Mouse (Mus musculus) skeletal muscle tissue, adult 2 months (tissue): ENCODE measurements around the gene Zbtb8os.

ENCODE experiments used
- DNase-seq: peaks from one replicate; pipeline ENCODE4 v3.0.0-alpha.2; 2012; ENCODE audit warnings: low read depth, low spot score

Gene Zbtb8os

DNA sequence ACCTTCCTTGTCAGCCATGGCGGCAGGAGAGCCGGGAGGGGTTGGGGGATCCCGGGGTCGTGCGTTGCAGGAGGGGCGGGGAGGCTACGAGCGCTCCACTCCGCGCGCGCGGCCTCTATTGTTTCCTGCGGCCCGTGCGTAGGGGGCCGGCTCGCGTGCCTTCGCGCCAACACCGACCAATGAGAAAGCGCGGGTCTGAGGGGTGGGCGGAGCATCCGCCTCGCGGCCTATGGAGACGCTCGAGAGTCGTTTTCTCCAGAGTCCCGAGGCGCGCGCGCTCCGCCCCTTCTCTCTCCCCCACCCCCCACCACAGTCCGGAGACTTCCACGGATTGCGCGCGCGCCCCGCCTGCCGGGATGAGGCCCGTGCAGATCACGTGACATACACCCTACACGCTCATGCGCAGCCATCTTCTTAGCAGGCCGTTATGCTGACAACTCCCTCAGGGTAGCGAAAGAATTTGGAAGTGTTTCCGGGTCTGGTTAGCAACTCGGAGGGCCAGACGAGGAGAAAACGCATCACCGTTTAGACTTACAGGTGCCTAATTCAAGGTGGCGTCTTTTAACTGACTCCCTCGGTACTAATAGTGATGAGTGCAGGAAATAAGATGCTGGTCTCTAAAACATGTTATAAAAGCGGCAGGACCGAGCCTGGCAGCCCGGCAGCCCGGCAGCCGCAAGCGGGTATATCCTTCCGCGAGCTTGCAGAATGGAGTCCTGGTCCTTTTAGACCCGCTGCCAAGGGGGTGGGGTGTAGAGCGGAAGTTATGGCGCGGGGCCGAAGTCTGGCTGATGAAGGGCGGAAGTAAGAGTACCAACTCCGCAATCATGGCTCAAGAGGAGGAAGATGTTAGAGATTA is at the start of gene Zbtb8os, which contains the start of gene Rbbp4:
Gene Zbtb8os, plus strand, starts transcription at position 480 of the 859 bp plus-strand sequence.
Gene Rbbp4, minus strand, starts transcription at position 155 of the 859 bp plus-strand sequence.
- DNase-seq = peak; percentile 98

DNA sequence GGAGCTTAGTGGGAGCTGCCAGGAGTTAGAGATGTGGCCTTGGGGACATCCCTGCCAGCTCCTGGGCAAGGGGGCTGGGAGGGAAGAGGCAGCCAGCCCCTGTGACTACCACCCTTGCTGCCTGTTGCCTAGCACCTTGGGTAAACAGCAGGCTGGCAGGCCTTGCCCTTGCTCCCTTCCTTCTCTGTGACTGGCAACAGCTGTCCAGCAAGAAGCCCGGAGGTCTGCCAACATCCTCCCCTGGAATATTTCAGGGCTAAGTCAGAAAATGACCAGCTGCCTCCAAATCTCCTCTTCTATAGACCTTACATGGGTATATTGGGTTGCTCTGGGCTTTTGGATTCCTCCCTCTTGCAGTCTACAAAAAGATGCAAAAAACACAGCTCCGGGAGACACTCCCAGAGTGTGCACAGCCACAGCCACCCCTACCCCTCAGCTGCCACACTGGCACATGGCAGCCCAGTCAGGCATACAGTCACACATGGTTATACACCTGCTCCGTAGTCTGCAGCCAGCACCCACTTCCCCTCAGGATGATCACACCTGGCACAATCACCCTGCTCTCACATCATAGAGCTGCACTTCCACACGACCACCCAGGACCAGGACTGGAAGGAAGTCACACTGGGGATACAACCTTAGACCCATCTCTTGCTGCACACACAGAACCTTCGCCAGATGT is 49.4 kb upstream of the Zbtb8os start:
- peak; percentile 37 for DNase-seq

DNA sequence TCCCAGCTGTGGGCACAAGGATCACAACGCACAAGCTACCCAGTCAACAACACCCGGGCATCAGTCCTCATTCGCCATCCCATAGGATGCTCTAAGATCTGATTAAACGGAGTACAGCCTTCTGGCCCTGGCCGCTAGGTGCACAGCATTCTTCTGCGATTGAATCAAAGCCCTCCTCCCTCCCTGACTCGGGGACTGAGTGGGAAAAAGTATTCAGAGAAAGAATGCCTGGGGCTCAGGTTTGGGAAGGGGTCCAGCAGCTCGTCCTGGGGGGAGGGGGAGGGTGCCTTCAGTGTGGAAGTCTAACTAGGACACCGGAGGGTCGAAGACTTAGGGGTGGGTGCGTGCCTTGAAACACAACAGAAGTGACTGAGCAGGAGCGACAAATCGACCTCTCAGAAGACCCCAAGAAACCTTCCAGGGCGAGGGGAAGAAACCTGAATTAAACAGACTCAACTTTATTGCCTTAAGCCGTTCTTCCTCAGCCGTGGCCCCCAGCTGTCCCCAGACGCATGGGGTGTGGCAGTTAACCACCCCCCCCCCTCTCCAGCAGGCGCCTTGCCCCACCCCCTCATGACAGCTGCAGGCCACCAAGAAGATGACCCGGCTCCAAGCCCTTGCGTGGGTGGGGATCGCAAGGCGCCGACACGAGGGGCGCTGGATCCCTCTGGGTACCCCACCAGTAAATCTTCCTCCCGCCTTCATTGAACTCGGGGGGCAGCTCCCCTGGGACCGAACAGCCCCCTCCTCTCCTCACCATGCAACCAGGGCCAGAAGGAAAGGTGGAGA is 48.6 kb upstream of the Zbtb8os start:
- peak; percentile 46 for DNase-seq

DNA sequence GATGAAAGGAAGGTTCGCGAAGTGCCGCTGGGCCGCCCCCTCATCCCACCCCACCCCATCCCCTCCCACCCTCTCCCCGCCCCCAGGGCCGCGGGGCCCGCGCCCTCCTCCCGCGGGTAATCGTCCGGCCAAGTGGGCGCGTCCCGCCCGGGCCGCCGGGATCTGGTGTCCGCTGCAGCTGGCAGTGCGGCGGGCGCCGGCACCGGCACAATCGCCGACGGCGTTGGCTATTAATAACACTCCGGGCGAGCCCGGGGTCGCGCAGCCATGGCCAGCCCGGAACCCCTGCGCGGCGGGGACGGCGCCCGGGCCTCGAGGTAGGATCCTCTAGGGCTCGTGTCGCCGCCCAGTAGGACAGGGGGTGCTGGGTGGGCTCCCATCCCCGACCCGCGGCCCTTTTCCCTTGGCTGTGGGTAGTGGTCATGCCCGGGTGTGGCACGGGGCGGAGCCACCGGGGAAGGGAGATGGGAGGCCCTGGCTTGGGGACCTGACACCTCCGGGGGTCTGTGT is 48.0 kb upstream of the Zbtb8os start, which contains the start of gene Sync:
Gene Sync, plus strand, starts transcription at position 146 of the 510 bp plus-strand sequence.
- DNase-seq = peak; percentile 63

DNA sequence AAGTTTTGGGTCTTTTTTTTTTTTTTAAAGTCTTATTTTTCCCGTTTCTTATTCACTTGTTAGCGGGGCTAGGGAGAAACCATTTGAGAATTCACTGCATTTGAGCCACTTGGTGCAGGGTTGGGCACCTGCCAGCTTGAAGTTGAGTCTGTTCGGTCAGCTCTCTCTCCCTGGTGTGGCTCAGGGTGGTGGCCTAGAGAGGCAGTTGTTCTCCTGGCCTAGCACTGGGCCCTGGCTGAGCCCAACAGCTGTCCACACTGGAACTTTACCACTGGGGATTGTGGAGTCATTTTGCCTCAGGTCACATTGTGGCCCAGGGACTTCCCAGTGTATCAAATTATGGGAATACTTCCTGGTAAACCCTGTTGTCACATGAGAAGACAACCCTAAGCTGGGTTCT is 47.4 kb upstream of the Zbtb8os start:
- DNase-seq = peak; percentile 82

DNA sequence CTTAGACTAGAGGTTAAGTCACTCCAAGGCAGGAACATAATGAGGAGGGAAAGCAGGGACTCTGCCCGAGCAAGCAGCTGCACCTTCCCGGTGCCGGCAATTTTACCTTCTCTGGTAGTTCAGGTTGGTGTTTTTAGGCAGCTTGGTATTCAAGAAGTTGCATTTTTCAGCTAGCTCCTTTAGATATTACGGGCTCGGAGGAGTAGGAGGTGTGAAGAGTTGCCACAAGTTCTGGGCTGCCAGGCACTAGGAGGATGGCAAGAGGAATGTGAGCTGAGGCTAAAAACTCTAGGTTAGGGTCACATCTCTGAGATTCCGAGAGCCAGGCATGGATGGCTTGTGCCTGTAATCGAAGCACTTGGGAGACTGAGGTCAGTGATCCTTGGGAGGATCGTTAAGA is 45.8 kb upstream of the Zbtb8os start:
- no peak for DNase-seq

GRCm38 (mm10) chr4:129292831-129293230 is 42.7 kb upstream of the Zbtb8os start:
- DNase-seq = no peak

GRCm38 (mm10) chr4:129293702-129294101 is 41.8 kb upstream of the Zbtb8os start:
- no peak for DNase-seq

DNA sequence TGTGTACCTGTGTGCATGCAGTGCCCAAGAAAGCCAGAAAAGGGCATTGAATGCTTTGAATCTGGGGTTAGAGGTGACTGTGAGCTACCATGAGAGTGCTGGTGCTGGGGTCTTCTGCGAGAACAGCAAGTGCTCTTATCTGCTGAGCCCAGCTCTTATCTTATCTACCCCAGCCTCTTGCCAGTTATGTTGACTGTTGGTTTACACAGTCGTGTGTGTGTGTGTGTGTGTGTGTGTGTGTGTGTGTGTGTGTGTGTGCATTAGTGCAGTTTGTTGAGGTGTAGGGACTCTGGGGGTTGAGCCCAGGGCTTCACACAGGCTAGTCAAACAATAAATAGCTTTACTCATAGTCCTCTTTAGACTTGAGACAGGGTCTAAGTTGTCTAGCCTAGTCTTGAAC is 40.3 kb upstream of the Zbtb8os start:
- no peak for DNase-seq

DNA sequence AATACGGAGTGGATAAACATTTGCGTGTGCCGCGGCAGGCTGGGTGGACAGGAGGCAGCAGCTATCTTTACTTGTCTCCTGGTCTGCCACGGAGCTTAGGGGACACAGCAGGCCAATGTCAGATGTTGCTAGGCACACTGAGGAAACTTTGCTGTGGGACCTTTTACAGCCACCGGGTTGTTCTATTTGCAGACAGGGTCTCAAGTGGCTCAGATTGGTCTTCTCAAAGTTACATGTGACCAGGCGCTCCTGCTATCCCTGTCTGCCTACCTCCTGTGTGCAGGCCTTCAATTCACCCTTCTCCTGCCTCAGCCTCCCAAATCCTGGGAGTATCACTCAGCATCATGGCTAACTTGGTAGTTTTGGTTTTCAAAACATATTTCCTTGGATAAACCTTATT is 39.4 kb upstream of the Zbtb8os start:
- peak; percentile 68 for DNase-seq

- DNase-seq = no peak
These were observed 37.8 kb upstream of the Zbtb8os start for GRCm38 (mm10) chr4:129297724-129298123.

GRCm38 (mm10) chr4:129299121-129299520 is 36.4 kb upstream of the Zbtb8os start:
- peak; percentile 59 for DNase-seq

- DNase-seq = no peak
These were observed 32.1 kb upstream of the Zbtb8os start for GRCm38 (mm10) chr4:129303401-129303800.

DNA sequence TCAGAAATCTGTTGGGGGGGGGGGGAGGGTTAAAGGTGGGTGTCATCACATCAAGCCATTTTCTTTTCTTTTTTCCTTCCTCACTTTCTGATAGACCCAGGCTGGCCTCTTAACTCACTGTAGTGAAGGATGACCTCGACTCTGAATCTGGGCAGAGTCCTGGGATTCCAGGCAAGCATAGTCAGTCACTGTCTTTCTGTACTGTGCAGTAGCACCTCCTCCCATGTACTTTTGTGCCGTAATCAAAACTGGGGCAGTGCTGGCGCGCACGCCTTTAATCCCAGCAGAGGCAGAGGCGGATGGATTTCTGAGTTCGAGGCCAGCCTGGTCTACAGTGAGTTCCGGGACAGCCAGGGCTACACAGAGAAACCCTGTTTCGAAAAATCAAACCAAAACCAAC is 31.7 kb upstream of the Zbtb8os start:
- DNase-seq = no peak

DNA sequence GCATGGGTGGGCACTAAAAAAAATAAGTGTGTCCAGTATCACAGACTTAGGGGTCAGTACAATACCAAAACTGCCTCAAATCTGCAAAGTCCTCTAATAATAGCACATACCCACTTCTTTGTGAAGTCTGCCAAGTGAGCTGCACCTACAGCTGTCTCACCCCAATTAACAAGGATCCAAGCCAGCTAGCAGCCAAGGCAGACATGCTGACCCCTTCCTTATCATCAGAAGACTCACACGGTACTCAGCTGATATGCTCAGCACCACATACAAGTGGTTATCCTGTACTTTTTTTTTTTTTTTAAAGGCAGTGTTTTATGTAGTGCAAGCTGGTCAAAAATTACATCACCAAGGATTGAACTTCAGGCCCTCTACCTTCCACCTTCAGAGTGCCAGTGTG is 31.2 kb upstream of the Zbtb8os start:
- DNase-seq = no peak

DNA sequence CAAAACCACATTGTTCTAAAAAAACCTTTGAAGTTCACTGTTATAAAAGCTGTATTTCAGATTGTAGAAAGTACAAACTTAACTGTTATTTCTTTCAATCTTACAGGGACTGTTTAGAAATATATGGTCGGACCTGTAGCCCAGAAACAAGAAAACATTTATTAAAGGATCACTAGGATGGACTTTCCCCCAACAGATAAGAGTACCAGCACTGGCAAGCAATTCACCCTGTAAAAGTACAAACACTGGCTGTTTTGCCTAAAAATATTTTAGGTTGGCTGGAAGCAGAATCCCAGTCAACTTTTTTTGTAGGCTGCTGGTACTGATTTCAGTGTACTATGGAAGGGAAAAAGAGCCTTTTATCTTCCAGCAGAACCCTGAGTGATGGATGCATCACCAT is 27.6 kb upstream of the Zbtb8os start:
- no peak for DNase-seq

DNA sequence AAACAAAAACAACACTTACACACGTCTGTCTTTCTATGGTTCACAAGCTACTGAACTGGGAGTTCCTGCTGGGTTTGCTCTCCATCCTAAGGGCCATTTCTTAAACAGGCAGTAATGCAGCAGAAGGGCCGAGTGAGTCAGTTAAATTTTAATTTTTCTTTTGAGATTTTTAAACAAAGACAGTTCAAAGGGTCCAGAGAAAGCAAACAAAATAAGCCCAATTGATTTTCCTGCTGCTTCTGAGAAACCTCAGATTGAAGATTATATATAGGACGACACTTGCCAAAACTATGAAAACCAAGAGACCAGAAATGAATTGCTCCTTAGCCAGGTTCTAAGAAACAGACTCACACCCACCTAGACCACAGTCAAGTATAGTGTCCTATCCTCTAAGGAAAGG is 21.6 kb upstream of the Zbtb8os start:
- no peak for DNase-seq

- DNase-seq = no peak
These were observed 14.6 kb upstream of the Zbtb8os start for GRCm38 (mm10) chr4:129320876-129321275.

GRCm38 (mm10) chr4:129322042-129322441 is 13.5 kb upstream of the Zbtb8os start:
- DNase-seq = no peak

DNA sequence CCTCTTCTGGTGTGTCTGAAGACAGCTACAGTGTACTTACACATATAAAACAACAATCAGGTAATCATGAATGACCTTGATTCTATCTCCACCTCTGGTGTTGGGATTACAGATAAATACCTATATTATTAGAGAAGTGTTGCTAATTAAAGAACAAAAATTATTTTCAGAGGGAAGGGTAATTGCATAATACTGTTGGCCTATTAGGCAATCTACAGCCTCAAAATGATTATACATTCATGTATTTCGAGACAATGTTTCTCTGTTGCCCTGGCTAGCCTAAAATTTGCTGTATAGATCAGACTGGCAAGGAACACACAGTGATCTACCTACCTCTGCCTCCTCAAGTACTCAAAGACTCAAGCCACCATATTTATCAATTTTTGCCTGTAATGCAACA is 12.0 kb upstream of the Zbtb8os start:
- no peak for DNase-seq

DNA sequence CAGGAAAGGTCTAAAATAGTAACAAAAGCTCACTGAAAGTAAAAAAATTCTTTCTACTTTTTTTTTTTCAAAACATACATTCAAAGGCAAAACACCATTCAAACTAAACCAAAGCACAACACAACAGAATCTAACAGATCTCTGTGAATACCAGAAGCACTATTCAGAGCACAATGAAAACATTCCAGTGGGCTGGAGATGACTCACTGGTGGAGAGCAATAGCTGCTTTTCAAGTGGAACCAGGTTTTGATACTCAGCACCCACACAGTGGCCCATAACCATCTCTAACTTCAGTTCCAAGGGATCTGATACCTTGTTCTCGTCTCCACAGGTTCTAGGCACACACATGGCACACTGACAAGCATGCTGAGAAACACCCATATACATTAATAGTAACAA is 10.7 kb upstream of the Zbtb8os start:
- DNase-seq = no peak

GRCm38 (mm10) chr4:129326191-129326590 is 9.3 kb upstream of the Zbtb8os start:
- DNase-seq = no peak
